Mouse (Mus musculus): ENCODE results near the gene F2r. TPM values are rescaled to one million over a fixed set of nuclear protein-coding genes. Genes with fewer than 3 reads are reported as not detected.

The F2r gene
- total and polyA plus RNA-seq, 3 experiments = 0.02 TPM; not detected in 2

DNA sequence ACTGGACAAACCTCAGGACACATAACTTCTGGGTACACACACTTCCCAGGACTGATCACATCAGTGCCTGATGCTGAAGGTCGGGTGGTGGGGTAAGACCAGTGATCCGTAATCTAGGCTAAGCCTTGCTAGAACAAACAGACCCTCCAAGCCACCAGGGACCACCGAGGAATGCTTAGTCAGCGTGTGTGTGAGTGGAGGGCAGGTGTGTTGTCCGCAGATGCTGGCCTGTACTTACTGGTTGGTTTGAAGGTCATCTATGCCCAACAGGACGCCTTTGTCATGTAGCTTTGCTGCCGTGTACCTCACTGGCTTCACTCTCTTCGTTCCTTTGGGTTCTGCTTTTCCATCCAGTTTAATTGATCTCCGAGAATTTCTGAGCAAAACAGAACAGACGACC lies 11.5 kb upstream of the F2r start:
- H3K36me3 ChIP-seq (replicated peaks) = peaks cover 10% of the 10 kb centered on the region
- H3K4me3 ChIP-seq (ENCODE audit: low read depth, low read length) = no peak overlapping the region
- DNase-seq (ENCODE audit: low spot score) = no peak
- no peaks in the 10 kb centered on the region for H3K9me3 ChIP-seq (replicated peaks)
- peaks cover 3% of the 10 kb centered on the region; the same call in 1 of the 2 replicates for H3K4me1 ChIP-seq (ENCODE audit: insufficient read depth, low read depth, low read length)
- ATAC-seq (ENCODE audit: extremely low read depth, insufficient number of reproducible peaks, low FRiP score, poor library complexity, severe bottlenecking) = no peak
- no peak for TF ChIP-seq POLR2AphosphoS5 (IDR thresholded peaks at IDR 0.05; ENCODE audit: insufficient replicate concordance, low read depth, low read length)
- no peak for TF ChIP-seq TAL1 (conservative IDR thresholded peaks at IDR 0.05; ENCODE audit: low read depth, low read length)
- no peak for TF ChIP-seq CTCF (IDR thresholded peaks at IDR 0.05; ENCODE audit: low read depth, low read length)
- TF ChIP-seq GATA1 (IDR thresholded peaks at IDR 0.05; ENCODE audit: borderline replicate concordance, low read length) = no peak
- 0 out of 2 replicates have a peak, but pooled peaks cover 6% of the 10 kb centered on the region for H3K27me3 ChIP-seq (ENCODE audit: insufficient read depth, low read length)

DNA sequence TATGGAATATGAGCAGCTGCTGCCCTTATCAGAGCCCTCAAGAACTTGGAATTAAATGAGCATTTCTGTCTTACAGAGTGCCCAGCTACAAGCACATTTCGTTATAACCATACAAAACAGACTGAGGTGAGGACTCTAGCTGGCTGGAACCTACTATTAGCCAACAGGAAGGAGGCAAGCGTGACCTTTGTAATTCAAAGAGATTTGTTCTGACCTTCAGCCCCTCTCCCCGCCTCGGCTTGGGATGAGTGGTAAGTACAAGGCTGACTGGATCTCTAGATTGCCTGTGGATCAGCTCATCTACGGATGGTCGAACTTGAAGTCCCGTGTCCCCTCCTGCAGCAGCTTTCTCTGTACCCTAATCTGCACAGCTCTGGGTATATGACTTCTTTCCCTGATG lies 8.4 kb upstream of the F2r start:
- peaks cover 10% of the 10 kb centered on the region for H3K36me3 ChIP-seq (replicated peaks)
- no peak for ATAC-seq (ENCODE audit: extremely low read depth, insufficient number of reproducible peaks, low FRiP score, poor library complexity, severe bottlenecking)
- no peak for TF ChIP-seq GATA1 (IDR thresholded peaks at IDR 0.05; ENCODE audit: borderline replicate concordance, low read length)
- no peak for TF ChIP-seq GATA2 (IDR thresholded peaks at IDR 0.05; ENCODE audit: borderline replicate concordance, low read depth, low read length)
- TF ChIP-seq POLR2AphosphoS5 (IDR thresholded peaks at IDR 0.05; ENCODE audit: insufficient replicate concordance, low read depth, low read length) = no peak
- TF ChIP-seq CTCF (IDR thresholded peaks at IDR 0.05; ENCODE audit: low read depth, low read length) = no peak
- no peak for TF ChIP-seq TAL1 (conservative IDR thresholded peaks at IDR 0.05; ENCODE audit: low read depth, low read length)
- DNase-seq (ENCODE audit: low spot score) = no peak
- H3K9me3 ChIP-seq (replicated peaks) = no peaks in the 10 kb centered on the region
- peaks cover 3% of the 10 kb centered on the region; the same call in 1 of the 2 replicates for H3K4me1 ChIP-seq (ENCODE audit: insufficient read depth, low read depth, low read length)
- H3K27me3 ChIP-seq (ENCODE audit: insufficient read depth, low read length) = peaks cover 13% of the 10 kb centered on the region; the same call in 1 of the 2 replicates
- no peak overlapping the region for H3K4me3 ChIP-seq (ENCODE audit: low read depth, low read length)

DNA sequence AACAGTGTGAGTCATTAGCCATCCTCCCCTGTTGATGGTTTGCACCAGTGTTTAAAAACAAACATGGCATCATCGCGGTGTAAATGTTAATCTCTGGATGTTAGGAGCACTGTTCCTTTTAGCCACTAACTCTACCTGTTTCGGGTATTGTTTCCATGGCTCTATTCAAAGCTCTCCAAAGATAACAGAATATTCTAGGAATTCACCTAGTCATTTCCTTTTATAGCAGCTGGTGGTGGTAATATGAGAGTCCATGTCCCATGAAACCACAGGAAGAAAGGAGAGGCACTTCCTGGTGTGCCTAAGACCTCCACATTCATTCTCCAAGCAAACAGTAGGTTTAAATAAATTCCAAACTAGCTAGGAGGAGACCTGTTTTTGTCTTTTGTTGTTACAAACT lies 4.8 kb upstream of the F2r start:
- Histone ChIP-seq H3K4me3 (ENCODE audit: low read depth, low read length) (no peak overlapping the region), H3K9me3 (replicated peaks) (peaks cover 5% of the 10 kb centered on the region), H3K27me3 (ENCODE audit: insufficient read depth, low read length) (peaks cover 24% of the 10 kb centered on the region), H3K36me3 (replicated peaks) (peaks cover under 1% of the 10 kb centered on the region), H3K4me1 (ENCODE audit: insufficient read depth, low read depth, low read length) (no peaks in the 10 kb centered on the region)
- no peak for TF ChIP-seq GATA2 (IDR thresholded peaks at IDR 0.05; ENCODE audit: borderline replicate concordance, low read depth, low read length)
- no peak for TF ChIP-seq TAL1 (conservative IDR thresholded peaks at IDR 0.05; ENCODE audit: low read depth, low read length)
- no peak for TF ChIP-seq CTCF (IDR thresholded peaks at IDR 0.05; ENCODE audit: low read depth, low read length)
- no peak for TF ChIP-seq GATA1 (IDR thresholded peaks at IDR 0.05; ENCODE audit: borderline replicate concordance, low read length)
- TF ChIP-seq POLR2AphosphoS5 (IDR thresholded peaks at IDR 0.05; ENCODE audit: insufficient replicate concordance, low read depth, low read length) = no peak
- DNase-seq (ENCODE audit: low spot score) (no peak), ATAC-seq (ENCODE audit: extremely low read depth, insufficient number of reproducible peaks, low FRiP score, poor library complexity, severe bottlenecking) (no peak)

DNA sequence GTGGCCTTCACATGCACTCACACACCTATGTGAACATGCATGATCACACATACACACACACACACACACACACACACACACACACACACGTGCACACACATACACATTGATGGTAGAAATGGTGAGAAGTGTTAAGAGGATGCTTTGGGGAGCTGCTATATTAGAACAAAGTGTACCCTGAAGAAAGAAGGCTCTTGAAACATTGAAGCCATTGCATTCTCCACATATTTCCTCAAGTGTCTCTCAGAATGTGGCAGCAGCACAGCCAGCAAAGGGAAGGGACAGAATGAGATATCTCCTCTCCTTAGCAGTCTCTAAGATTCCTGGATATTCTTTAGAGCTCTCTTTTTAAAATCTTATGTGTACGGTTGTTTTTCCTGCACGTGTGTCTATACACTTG lies 3.3 kb upstream of the F2r start:
- no peak for ATAC-seq (ENCODE audit: extremely low read depth, insufficient number of reproducible peaks, low FRiP score, poor library complexity, severe bottlenecking)
- H3K4me1 ChIP-seq (ENCODE audit: insufficient read depth, low read depth, low read length) = no peaks in the 10 kb centered on the region
- DNase-seq (ENCODE audit: low spot score) = no peak

DNA sequence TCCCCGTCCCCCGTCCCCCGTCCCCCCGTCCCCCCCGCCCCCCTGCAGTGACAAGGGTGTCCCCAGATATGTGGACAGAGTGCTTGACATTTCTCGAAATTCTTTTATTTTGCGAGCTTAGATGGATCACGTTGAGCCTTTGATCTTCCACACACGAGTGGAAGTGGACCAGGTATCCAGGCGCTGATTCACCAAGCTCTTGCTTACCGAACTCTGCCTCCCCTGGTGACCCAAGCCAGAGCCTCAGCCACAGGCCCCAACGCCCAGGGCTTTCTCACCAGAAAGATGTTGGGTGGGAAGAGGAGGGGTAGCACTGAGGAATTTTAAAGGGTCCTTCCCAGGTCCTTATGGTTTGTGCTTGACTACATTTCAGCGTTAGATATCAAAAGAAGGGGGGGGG lies 572 bp upstream of the F2r start:
- Histone ChIP-seq H3K4me1 (ENCODE audit: insufficient read depth, low read depth, low read length) (no peaks in the 10 kb centered on the region), H3K9me3 (replicated peaks) (peaks cover 7% of the 10 kb centered on the region), H3K36me3 (replicated peaks) (no peaks in the 10 kb centered on the region), H3K27me3 (ENCODE audit: insufficient read depth, low read length) (peaks cover 58% of the 10 kb centered on the region), H3K4me3 (ENCODE audit: low read depth, low read length) (no peak overlapping the region)
- no peak for TF ChIP-seq TAL1 (conservative IDR thresholded peaks at IDR 0.05; ENCODE audit: low read depth, low read length)
- TF ChIP-seq POLR2AphosphoS5 (IDR thresholded peaks at IDR 0.05; ENCODE audit: insufficient replicate concordance, low read depth, low read length) = no peak
- no peak for TF ChIP-seq CTCF (IDR thresholded peaks at IDR 0.05; ENCODE audit: low read depth, low read length)
- no peak for TF ChIP-seq GATA2 (IDR thresholded peaks at IDR 0.05; ENCODE audit: borderline replicate concordance, low read depth, low read length)
- TF ChIP-seq GATA1 (IDR thresholded peaks at IDR 0.05; ENCODE audit: borderline replicate concordance, low read length) = no peak
- DNase-seq (ENCODE audit: low spot score) (no peak), ATAC-seq (ENCODE audit: extremely low read depth, insufficient number of reproducible peaks, low FRiP score, poor library complexity, severe bottlenecking) (no peak)

More for the DNA sequence above, 3.3 kb upstream of the F2r start:
- H3K9me3 ChIP-seq (replicated peaks) = peaks cover 7% of the 10 kb centered on the region
- H3K36me3 ChIP-seq (replicated peaks) = no peaks in the 10 kb centered on the region
- H3K4me3 ChIP-seq (ENCODE audit: low read depth, low read length) = no peak overlapping the region
- H3K27me3 ChIP-seq (ENCODE audit: insufficient read depth, low read length) = peaks cover 34% of the 10 kb centered on the region
- no peak for TF ChIP-seq CTCF (IDR thresholded peaks at IDR 0.05; ENCODE audit: low read depth, low read length)
- no peak for TF ChIP-seq TAL1 (conservative IDR thresholded peaks at IDR 0.05; ENCODE audit: low read depth, low read length)
- TF ChIP-seq POLR2AphosphoS5 (IDR thresholded peaks at IDR 0.05; ENCODE audit: insufficient replicate concordance, low read depth, low read length) = no peak
- TF ChIP-seq GATA2 (IDR thresholded peaks at IDR 0.05; ENCODE audit: borderline replicate concordance, low read depth, low read length) = no peak
- no peak for TF ChIP-seq GATA1 (IDR thresholded peaks at IDR 0.05; ENCODE audit: borderline replicate concordance, low read length)

DNA sequence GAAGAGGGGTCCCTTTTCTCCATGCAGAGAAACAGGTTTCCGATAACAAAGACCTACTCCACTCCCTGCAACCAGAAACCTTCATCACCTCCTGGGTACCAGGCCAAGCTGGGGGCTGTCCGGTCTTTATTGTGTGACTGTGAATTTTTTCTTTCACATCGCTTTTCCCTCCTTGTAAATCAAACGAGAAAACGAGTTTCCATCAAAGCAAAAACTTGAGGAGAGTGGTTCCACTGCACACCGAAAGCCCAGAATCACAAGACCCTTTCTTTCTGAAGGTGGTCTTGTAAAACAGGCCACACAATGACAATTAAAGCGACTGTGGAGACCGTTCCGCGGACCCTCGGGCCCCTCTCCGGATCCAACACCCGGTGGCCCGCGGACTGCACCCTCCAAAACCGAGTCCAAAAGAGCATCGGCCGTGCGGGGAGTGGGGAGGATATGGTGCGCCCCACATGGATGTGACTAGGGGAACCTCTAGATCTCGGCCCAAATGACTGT lies 566 bp downstream of the F2r start:
- no peaks in the 10 kb centered on the region for H3K4me1 ChIP-seq (ENCODE audit: insufficient read depth, low read depth, low read length)
- ATAC-seq (ENCODE audit: extremely low read depth, insufficient number of reproducible peaks, low FRiP score, poor library complexity, severe bottlenecking) (no peak), DNase-seq (ENCODE audit: low spot score) (no peak)
- peaks cover 64% of the 10 kb centered on the region for H3K27me3 ChIP-seq (ENCODE audit: insufficient read depth, low read length)
- peaks cover 7% of the 10 kb centered on the region for H3K9me3 ChIP-seq (replicated peaks)
- H3K36me3 ChIP-seq (replicated peaks) = no peaks in the 10 kb centered on the region
- no peak overlapping the region for H3K4me3 ChIP-seq (ENCODE audit: low read depth, low read length)
- TF ChIP-seq TAL1 (conservative IDR thresholded peaks at IDR 0.05; ENCODE audit: low read depth, low read length) (no peak), GATA2 (IDR thresholded peaks at IDR 0.05; ENCODE audit: borderline replicate concordance, low read depth, low read length) (no peak), CTCF (IDR thresholded peaks at IDR 0.05; ENCODE audit: low read depth, low read length) (no peak), GATA1 (IDR thresholded peaks at IDR 0.05; ENCODE audit: borderline replicate concordance, low read length) (no peak), POLR2AphosphoS5 (IDR thresholded peaks at IDR 0.05; ENCODE audit: insufficient replicate concordance, low read depth, low read length) (no peak)
